Mouse (Mus musculus) lung, adult 2 months (tissue): ENCODE measurements around the gene Stx19.

Experiments used
- CTCF ChIP-seq: fragments of 200-500 bp; IDR thresholded peaks from 2 replicates; pipeline ENCODE4 v1.5.1; 2011; ENCODE audit warnings: mild to moderate bottlenecking, low read length, control low read depth; ENCODE audit not compliant: insufficient read depth
- POLR2A ChIP-seq: fragments of 200-500 bp; IDR thresholded peaks from 2 replicates; pipeline ENCODE4 v1.6.1; 2011; ENCODE audit warnings: low read depth, mild to moderate bottlenecking, control low read depth, low read length, borderline replicate concordance; ENCODE audit errors: extremely low read depth

- TF ChIP-seq CTCF = no peak
- TF ChIP-seq POLR2A = no peak
These were observed 47.0 kb downstream of the Stx19 start for GRCm38 (mm10) chr16:62861455-62861854.
